Mouse (Mus musculus) frontal cortex, postnatal 10 days (tissue): ENCODE results near the gene Naga.

Experiments used
- DNase-seq, 2 experiments: peaks; one replicate each; pipeline ENCODE4 v3.0.0; 2022; ENCODE audit warnings: low spot score in 2 of 2, mixed read lengths in 1 of 2

Gene Naga

DNA sequence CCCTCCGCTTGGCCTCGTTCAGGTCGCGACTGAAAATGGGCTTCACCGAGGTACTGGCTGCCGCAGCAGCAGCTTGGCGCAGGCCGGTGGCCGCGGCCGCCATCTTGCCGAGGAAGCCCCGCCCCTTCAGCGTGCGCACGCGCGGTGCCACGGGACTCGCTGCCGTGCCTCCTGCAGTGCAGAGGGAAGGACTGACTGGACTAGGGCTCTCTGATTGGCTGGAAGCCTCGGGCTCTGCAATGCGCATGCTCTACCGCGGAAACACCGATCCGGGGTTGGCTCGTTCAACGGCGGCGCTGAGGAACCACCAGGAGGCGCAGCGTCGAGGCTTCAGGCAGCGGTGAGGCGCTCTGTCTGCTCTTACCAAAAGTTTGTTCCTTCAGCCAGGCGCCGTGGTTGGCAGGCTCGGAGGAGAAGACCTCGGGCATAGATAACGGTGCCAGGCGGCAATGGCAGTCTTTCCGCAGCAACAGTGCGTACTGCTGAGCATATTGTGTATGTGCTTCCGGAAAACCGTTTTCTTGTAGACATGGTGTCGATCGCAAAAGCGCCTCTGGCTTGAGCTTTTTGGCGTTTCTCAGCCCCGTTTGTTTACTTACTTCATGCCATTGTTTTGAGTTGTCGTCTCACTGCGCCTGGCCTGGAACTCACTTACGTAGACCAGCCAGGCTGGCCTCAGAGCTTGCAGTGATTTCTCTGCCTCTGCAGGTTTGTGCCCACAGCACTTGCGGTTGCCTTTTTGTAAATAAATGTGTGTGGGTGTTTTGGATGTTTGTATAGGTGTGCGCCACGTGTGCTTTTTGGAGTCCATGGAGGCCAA, 15.6 kb upstream of the Naga start, which contains the start of gene Ndufa6:
Gene Ndufa6, minus strand, starts transcription at position 197 of the 820 bp plus-strand sequence.
- DNase-seq = peak; percentile 95 to 96

DNA sequence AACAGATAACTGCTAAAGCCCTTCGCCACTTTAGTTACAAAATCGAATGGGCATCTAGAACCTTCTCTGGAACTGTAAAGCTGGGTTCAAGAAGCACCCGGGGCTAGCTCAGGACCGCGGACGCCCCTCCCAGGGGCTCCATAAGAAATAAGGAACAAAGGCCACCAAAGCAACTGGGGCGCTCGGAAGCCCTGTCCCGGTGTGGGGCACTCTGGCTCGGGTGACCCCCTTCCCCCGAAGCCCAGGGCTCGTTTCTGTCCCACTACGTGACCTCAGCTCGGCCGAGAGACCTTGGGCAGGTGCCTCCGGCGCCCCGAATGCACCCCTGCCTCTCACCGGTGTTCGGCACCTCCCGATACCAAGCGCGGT, 15.0 kb upstream of the Naga start:
- DNase-seq = no peak

GRCm38 (mm10) chr15:82353078-82353744, 14.5 kb upstream of the Naga start:
- DNase-seq = no peak

GRCm38 (mm10) chr15:82351480-82351879, 12.8 kb upstream of the Naga start:
- no peak for DNase-seq

- DNase-seq = no peak
Measured at GRCm38 (mm10) chr15:82350349-82350748, 11.6 kb upstream of the Naga start.

DNA sequence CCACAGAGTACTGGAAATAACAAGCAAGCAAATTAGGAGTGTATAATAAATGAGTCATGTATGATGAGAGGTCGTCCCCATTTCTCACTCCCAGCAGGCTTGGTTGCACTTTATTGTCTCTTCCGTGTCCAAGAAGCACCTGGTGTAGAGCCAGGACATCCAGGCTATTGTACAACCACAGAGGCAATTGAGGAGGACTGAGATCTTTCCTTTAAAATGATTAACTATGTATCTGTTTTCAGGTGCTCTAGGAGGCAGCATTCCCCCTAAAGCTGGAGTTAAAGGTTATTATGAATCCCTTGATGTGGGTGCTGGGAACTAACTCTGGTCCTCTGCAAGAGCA, 10.2 kb upstream of the Naga start:
- no peak for DNase-seq

- DNase-seq = no peak
Measured at GRCm38 (mm10) chr15:82348258-82348998, 9.7 kb upstream of the Naga start.

DNA sequence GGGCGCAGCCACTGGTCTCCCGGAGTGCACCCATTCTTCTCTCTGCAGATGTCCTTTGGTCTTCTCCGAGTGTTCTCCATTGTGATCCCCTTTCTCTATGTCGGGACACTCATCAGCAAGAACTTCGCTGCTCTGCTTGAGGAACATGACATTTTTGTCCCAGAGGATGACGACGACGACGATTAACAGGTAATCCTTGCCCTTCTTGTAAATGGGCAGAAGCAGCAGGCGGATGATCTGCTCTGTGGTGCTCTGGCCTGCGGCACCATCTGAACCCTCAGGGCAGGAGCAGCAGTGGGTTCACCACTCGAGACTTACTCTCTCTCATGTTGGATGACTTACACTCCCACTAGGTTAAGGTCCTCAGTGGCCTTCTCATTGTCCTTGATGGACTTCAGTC, 9.1 kb upstream of the Naga start:
- no peak for DNase-seq

GRCm38 (mm10) chr15:82347303-82347676, 8.6 kb upstream of the Naga start:
- DNase-seq = no peak

GRCm38 (mm10) chr15:82346580-82347302, 8.0 kb upstream of the Naga start:
- no peak for DNase-seq

GRCm38 (mm10) chr15:82345820-82346470, 7.2 kb upstream of the Naga start:
- peak; percentile 95 to 97 for DNase-seq

GRCm38 (mm10) chr15:82344971-82345370, 6.2 kb upstream of the Naga start:
- no peak for DNase-seq

DNA sequence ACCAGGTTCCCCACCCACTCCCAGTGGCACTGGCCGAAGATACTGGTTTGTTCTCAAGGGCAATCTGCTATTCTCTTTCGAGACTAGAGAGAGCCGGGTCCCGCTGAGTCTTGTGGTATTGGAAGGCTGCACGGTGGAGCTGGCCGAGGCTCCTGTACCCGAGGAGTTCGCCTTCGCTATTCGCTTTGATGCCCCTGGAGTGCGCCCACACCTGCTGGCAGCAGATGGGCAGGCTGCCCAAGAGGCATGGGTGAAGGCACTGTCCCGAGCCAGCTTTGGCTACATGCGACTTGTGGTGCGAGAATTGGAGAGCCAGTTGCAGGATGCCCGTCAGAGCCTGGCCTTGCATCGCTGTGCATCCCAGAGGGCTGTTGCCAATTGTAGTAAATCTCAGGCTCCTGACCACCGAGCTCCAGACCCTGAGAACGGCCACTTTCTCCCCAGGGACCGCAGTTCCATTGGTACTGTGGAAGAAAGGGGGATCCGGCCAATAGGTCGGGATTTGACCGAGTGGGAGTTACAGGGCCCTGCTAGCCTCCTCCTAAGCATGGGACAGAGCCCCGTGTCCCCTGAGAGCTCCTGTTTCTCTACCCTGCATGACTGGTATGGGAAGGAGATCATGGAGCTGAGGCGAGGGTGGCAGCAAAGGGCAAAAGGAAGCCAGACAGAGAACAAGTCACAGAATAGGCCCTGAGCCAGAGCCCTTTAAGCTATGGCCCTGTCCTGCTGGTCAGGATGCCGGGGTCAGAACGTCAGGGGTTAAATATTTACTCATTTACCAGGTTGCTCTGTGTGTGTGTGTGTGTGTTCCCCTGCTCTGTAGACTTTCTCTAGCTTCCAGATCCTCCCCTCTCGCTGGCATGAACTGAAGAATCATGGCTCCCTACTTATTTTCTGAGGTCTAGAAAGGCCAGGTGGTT, 4.9 kb upstream of the Naga start:
- DNase-seq = no peak

DNA sequence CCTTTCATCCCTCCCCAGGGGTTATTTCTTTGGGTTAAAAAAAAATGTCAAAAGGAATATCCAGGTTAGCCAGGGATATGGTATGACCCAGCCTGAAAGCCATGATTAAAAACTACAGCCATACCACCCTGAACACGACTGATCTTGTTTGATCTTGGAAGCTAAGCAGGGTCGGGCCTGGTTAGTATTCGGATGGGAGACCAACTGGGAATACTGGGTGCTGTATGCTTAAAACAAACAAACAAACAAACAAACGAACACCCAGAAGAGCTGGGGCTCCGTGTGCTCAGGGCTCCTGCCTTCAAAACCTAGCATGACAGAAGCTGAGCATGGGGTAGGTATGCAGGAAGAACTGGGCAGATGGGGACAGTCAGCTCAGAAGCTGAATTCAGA, 3.8 kb upstream of the Naga start:
- DNase-seq = no peak

- DNase-seq = no peak
Measured at GRCm38 (mm10) chr15:82341675-82342542, 3.2 kb upstream of the Naga start.

GRCm38 (mm10) chr15:82341036-82341501, 2.3 kb upstream of the Naga start:
- DNase-seq = no peak

- DNase-seq = no peak
Measured at GRCm38 (mm10) chr15:82340414-82341035, 1.8 kb upstream of the Naga start.

DNA sequence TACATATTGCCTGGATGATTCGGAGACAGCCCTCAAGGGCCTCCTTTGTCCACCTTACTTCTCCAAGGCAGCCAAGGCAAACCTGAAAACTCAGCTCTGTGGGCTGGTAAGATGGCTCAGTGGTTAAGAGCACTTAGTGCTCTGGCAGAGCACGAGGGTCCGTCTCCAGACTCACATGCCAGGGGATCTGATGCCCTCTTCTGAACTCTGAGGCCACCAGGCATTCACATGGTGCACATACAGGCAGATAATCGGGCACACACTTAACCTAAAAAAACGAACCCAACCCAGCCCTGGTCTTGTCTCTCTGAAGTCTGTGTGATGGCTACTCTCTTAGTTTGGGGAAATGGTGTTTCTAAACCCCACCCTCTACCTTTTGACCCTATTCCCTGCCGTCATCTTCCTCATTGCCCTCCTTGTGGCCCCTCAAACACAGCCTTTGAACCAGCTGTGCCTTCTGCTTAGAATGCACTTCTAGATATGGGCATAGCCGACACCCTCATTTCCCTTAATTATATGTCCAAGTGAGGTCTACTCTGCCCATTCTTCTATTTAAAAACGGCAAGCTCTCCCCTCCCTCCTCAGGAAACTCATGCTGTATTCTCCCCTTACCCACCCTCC, 1.0 kb upstream of the Naga start:
- DNase-seq = no peak
